Mouse (Mus musculus) brain, embryonic 14.5 days (tissue): ENCODE measurements at regions not wholly inside any gene's neighbourhood (a gene's known extent, or its start where the extent isn't known, plus 50 kb on each side); places are given as distances from the start of the nearest gene placed in this dataset.

Source experiments
- DNase-seq: peaks from one replicate; pipeline ENCODE4 v3.0.0-alpha.2; 2011; ENCODE audit warnings: low read depth
- CTCF ChIP-seq: fragments of 200-500 bp; IDR thresholded peaks from 2 replicates; pipeline ENCODE4 v1.5.1; 2012; ENCODE audit warnings: inconsistent platforms, mild to moderate bottlenecking, moderate library complexity, borderline replicate concordance; ENCODE audit not compliant: insufficient read depth, insufficient read length; ENCODE audit errors: extremely low read depth
- POLR2A ChIP-seq: fragments of 200-500 bp; IDR thresholded peaks from 2 replicates; pipeline ENCODE4 v1.6.1; 2012; ENCODE audit warnings: mild to moderate bottlenecking, inconsistent platforms, borderline replicate concordance; ENCODE audit not compliant: poor library complexity, insufficient read depth, insufficient read length, severe bottlenecking; ENCODE audit errors: extremely low read depth

- no peak for TF ChIP-seq CTCF
- no peak for TF ChIP-seq POLR2A
- DNase-seq, result no peak
Observed at GRCm38 (mm10) chr9:23030546-23030945, 192.3 kb upstream of the Bmper start.

DNA sequence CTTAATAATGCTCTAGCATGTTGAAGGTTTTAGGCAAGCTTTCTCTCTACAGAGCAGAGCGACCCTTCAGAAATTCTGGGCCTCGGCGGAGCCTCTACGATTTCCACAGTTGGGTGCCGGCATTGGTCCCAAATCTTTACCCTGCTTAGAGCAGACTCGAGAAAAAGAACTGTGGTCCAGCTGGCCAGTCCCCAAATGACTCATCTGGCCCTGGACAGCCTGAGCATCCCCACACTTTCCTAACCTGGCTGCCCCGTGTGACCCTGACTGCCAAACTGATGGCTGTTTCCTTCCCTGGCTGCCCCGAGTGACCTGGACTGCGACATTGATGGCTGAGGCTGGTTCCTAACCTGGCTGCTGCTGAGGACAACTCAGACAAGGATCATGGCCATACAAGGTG, 191.0 kb upstream of the Bmper start:
- TF ChIP-seq POLR2A, result no peak
- no peak for TF ChIP-seq CTCF
- no peak for DNase-seq

GRCm38 (mm10) chr9:23035306-23035705, 187.6 kb upstream of the Bmper start:
- no peak for DNase-seq
- no peak for TF ChIP-seq CTCF
- no peak for TF ChIP-seq POLR2A

DNA sequence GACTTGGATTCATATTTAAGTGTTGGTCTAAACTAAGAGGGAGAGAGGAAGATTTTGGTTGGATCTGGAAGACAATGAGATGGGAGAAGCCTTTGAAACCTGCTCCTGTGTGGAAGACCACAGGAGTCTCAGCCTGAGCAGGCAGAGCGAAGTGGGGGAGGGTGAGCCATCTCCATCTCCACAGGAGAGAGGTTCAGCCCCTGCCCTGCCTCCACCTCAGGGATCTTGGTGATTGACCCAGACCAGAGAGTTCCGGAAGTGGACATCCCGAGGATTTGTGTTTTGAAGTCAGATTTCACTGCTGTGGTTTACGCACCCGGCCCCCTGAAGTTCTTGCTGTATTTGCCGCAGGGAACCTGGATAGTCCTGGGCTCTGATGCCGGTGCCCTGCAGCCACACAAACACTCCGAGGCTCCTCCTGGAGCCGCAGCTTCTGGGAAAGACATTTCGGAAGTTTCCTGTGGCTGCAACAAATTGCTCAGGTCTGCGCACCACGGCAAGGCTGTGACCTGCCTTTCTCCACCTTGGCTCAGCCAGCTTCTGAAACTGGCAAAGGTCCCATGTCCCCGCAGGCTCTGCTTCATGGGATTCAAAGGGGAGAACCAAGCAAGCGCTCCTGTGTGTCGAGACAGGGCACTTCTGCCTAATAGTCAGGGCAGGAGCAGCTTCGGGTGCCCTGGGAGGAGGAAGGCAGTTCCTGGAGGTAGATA, 186.8 kb upstream of the Bmper start:
- TF ChIP-seq CTCF (no peak), POLR2A (no peak)
- peak; percentile 41 for DNase-seq

DNA sequence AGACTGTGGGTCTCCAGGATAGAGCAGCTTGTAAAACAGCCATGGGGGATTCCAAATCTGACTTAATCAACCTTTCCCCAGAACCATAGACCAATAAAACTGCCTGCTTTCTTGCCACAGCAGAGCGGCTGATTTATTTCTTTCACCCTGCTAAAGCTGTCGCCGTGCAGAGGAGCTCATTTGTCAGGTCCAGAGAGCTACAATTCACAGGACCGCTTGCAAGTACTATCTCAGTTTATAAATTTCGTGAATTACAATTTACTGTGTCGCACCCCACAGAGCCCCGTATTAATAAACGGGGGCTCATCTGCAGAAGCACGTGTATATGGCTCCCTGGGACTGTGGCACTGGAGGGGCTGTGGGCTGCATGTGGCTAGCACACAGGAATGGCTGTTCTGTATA, 185.4 kb upstream of the Bmper start:
- no peak for DNase-seq
- TF ChIP-seq POLR2A (no peak), CTCF (no peak)

GRCm38 (mm10) chr9:23039588-23039987, 183.3 kb upstream of the Bmper start:
- DNase-seq, result no peak
- TF ChIP-seq CTCF (no peak), POLR2A (no peak)

- DNase-seq, result no peak
- TF ChIP-seq POLR2A (no peak), CTCF (no peak)
Observed at GRCm38 (mm10) chr9:23041025-23041424, 181.9 kb upstream of the Bmper start.

DNA sequence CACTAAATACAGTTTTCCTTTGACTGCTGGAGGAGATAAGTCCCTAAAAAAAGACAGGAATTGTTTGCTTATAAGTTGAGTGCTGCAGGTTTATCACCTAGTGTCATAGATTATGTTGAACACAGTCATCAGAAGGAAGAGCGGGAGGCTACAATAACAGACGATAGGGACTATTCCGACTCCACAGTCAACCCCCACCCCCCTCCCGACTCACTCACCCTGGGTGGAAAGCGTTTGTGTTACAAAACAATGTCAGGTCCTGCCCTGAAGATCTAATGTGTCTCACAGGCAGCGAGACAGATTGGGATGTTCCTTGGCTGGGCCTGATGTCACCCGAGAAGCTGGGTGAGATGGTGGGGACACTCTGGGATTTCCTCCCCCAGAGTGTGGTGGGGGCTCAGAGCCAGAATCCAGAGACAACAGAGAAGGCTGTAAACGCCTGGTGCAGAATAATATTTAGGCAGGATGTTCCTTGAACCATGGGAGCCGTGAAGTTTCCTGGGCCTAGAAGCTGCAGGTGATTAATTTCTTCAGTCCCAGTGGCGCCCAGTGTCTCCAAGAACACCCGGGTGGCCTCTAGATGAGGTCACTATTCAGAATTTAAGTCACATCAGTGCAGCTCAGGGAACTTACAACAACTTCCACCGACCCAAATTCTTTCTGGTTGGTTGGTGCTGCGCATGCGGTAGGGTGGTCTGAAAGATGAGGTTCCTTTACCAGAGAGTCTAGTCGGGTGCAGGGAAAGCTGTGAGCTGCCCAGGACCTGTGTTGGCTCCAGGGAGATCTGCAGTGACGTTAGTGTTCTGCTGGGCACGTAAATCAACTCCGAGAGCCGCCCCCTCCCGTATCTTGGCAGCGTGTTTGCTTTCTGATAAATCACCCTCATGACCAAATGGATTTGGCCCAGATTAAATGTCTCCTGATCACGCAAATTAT, 181.1 kb upstream of the Bmper start:
- DNase-seq, result no peak
- TF ChIP-seq POLR2A (no peak), CTCF (no peak)

DNA sequence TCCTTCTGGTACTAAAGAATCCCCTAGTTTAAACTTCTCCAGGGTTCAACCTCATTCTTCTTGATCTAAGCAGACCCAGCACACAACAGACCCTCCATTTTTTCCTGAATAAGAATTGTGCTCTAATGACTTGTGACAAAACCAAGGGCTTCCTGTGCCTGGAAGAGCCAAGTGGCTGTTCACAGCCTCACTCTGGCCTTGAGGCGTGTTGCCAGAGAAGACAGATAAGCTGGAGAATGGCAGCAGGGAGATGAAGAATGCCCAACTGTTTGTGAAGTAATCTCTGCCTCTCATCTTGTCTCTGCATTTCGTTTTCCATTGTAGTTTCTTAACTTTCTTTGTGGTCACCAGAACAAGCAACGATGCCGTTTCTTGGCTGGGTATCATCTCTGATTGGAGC, 179.9 kb upstream of the Bmper start:
- TF ChIP-seq CTCF (no peak), POLR2A (no peak)
- no peak for DNase-seq

DNA sequence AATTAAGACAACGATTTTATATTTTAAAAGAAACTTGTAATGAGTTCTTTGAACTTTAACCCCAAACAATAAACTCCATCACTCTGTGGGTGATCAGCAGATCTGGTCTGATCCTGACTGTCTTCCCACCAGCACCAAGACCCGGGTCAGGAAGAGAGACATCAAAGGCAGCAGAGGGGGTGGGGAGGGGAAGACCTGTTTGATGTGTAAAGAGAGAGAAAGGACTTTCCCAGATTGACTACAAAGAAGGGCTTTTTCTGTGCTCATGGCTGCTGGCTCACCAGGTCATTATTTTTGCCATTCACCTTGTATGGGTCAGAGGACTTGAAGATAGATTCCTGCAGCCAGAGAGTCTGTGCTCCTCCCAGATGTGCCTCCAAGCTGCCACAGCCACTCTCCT, 177.4 kb upstream of the Bmper start:
- TF ChIP-seq POLR2A (no peak), CTCF (no peak)
- no peak for DNase-seq

DNA sequence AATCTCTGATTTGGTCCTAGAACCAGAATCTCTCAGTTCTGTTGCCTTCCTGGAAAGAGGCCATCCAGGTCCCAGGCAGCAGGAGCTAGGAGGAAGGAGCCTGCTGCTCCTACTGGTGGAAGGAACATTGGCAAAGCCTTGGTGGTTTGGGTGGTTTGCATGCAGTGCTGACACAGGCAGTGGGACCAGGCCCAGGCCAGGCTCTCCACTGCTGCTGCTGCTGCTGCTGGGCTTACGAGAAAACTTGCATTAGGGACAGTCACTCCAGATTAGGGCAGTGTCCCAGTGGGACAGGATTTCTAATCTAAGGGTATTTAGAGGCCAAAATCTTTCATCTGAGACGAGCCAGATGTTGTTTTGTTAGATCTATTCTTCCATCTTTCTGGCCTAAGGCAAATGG, 172.1 kb upstream of the Bmper start:
- no peak for DNase-seq
- TF ChIP-seq CTCF (no peak), POLR2A (no peak)

DNA sequence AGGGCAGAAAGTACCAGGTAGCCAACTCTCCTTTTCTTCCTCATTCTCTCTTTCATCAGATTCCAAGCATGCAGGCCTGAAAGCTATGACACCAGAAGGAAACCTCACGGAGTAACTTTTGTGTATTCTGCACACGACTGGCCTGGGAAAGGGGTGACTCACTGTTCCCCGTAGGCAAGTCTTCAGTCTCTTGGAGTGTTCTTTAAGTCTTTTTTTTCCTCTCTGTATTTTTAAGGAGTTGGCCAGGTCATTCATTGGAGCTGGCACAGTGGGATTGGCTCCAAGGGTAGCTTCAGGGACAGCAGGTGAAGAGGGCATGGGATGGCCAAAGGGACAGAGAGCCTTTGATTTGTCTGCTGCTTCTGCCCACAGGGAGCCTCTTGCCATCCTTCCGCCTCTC, 163.3 kb upstream of the Bmper start:
- no peak for DNase-seq
- TF ChIP-seq CTCF, result no peak
- no peak for TF ChIP-seq POLR2A

- DNase-seq, result peak; percentile 40
- no peak for TF ChIP-seq CTCF
- TF ChIP-seq POLR2A, result no peak
Observed at GRCm38 (mm10) chr9:23060526-23060925, 162.3 kb upstream of the Bmper start.
